Mouse (Mus musculus) embryonic fibroblast, embryonic 13.5 days (primary cell): ENCODE results near the gene Ano5. TPM values are rescaled to one million over a fixed set of nuclear protein-coding genes. Genes with fewer than 3 reads are reported as not detected.
A peak's percentile ranks its signal among the peaks of the same experiment; 100 is the strongest.

ENCODE experiments used
- H3K27ac ChIP-seq: 2 replicates; pipeline ENCODE4 v1.5.1; 2012; ENCODE audit warnings: low read length, control low read depth, inconsistent platforms; ENCODE audit not compliant: insufficient read depth
- H3K4me1 ChIP-seq: 2 replicates; pipeline ENCODE4 v1.6.1; 2011; ENCODE audit warnings: low read length; ENCODE audit not compliant: control insufficient read depth, insufficient read depth
- H3K4me3 ChIP-seq: 2 replicates; pipeline ENCODE4 v1.5.1; 2011; ENCODE audit warnings: mild to moderate bottlenecking, control low read depth, low read length; ENCODE audit not compliant: insufficient read depth
- CTCF ChIP-seq: IDR thresholded peaks from 2 replicates; pipeline ENCODE4 v1.5.1; 2011; ENCODE audit warnings: mild to moderate bottlenecking, control low read depth, low read length, moderate library complexity, borderline replicate concordance; ENCODE audit not compliant: insufficient read depth
- POLR2A ChIP-seq: IDR thresholded peaks from 2 replicates; pipeline ENCODE4 v1.6.1; 2011; ENCODE audit warnings: low read depth, mild to moderate bottlenecking, control low read depth, low read length, moderate library complexity
- polyA plus RNA-seq: library from polyadenylated mRNA; stranded (reverse); fragments of >200 nt; gene quantifications from 2 replicates; pipeline ENCODE4 v1.2.4, GENCODE M21; 2011; ENCODE audit warnings: low read depth; ENCODE audit not compliant: missing spikeins, insufficient read length

Ano5 gene
- polyA plus RNA-seq, 1 experiment: 2.8 TPM

GRCm38 (mm10) chr7:51618412-51618811 lies 107.6 kb downstream of the Ano5 start:
- peak overlapping the region; percentile 26; the same call in 1 of the 2 replicates for H3K27ac ChIP-seq
- H3K4me1 ChIP-seq: no peaks in the 10 kb centered on the region
- H3K4me3 ChIP-seq: no peak overlapping the region
- TF ChIP-seq POLR2A (no peak), CTCF (no peak)

GRCm38 (mm10) chr7:51619977-51620376 lies 109.1 kb downstream of the Ano5 start:
- Histone ChIP-seq H3K4me3 (no peak overlapping the region), H3K27ac (no peak overlapping the region), H3K4me1 (no peaks in the 10 kb centered on the region)
- no peak for TF ChIP-seq CTCF
- TF ChIP-seq POLR2A: no peak

GRCm38 (mm10) chr7:51621694-51622145 lies 110.9 kb downstream of the Ano5 start, which contains the start of gene Slc17a6:
TSS of gene Slc17a6 (plus strand) at chr7:51622006.
- TF ChIP-seq CTCF (no peak), POLR2A (no peak)
- no peak within 1 kb of the TSS for H3K27ac ChIP-seq
- no peak within 1 kb of the TSS for H3K4me3 ChIP-seq
- no peaks in the 10 kb centered on the region for H3K4me1 ChIP-seq

DNA sequence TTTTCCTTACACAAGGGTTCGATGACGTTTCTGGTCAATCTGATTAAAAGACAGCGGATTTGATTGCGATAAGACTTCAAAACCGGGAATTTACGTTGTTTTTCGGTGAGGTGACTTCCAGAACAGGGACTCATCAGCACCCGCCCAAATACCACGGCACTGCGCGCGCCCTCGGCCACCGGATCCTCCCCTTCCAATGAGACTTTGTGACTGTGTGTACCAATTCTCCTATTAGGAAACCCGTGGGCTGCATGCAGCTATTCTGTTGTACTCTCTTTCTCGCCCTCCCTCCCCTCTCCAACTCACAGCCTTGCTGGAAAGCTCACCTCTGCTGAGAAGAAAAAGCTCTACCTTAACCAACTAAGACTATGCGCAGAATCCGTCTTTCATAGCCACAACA lies 111.4 kb downstream of the Ano5 start:
- no peak overlapping the region for H3K4me3 ChIP-seq
- H3K27ac ChIP-seq: no peak overlapping the region
- TF ChIP-seq POLR2A (no peak), CTCF (no peak)
- H3K4me1 ChIP-seq: no peaks in the 10 kb centered on the region

GRCm38 (mm10) chr7:51622666-51623065 lies 111.8 kb downstream of the Ano5 start:
- H3K4me3 ChIP-seq: no peak overlapping the region
- no peak overlapping the region for H3K27ac ChIP-seq
- 0 out of 2 replicates have a peak, but pooled peaks cover 4% of the 10 kb centered on the region for H3K4me1 ChIP-seq
- TF ChIP-seq CTCF: no peak
- no peak for TF ChIP-seq POLR2A

DNA sequence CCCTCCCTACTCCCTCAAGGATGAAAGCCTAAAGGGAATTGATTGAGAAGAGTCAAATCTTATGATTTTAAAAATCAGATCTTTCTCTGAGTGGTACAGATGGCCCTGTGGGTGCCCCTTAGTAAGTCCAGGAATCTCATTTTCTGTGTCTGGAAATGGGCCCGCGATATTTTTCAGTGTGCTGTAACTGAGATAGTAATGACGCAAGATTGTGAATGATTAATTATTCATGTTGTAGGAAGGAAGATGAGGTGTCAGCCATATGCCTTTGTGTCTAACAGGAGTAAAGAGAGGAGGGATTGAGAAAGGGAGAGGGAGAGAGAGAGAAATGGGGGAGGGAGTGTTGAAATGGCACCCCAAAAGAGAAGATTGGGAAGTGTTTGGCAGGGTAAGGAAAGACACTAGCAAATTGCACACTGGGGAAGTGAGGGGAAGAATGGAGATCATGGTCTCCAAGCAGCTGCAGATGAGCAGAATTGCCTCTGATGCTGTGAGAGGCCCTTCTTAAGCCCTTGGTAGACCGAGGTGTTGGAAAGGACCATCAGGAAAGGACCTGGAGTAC lies 113.6 kb downstream of the Ano5 start:
- Histone ChIP-seq H3K4me3 (no peak overlapping the region), H3K27ac (no peak overlapping the region), H3K4me1 (0 out of 2 replicates have a peak, but pooled peaks cover 4% of the 10 kb centered on the region)
- no peak for TF ChIP-seq CTCF
- TF ChIP-seq POLR2A: no peak

DNA sequence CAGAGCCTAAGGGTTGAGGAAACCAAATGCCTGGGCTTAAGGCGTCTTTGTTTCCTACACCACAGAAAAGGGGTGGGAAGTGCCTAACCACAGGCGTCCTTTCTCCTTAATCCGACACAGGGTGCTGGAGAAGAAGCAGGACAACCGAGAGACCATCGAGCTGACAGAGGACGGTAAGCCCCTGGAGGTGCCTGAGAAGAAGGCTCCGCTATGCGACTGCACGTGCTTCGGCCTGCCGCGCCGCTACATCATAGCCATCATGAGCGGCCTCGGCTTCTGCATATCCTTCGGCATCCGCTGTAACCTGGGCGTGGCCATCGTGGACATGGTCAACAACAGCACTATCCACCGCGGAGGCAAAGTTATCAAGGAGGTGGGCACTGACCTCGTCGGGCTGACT lies 114.3 kb downstream of the Ano5 start:
- Histone ChIP-seq H3K4me3 (no peak overlapping the region), H3K4me1 (0 out of 2 replicates have a peak, but pooled peaks cover 4% of the 10 kb centered on the region), H3K27ac (no peak overlapping the region)
- TF ChIP-seq POLR2A: no peak
- no peak for TF ChIP-seq CTCF

- 0 out of 2 replicates have a peak, but pooled peaks cover 4% of the 10 kb centered on the region for H3K4me1 ChIP-seq
- H3K27ac ChIP-seq: no peak overlapping the region
- no peak overlapping the region for H3K4me3 ChIP-seq
- TF ChIP-seq POLR2A (no peak), CTCF (no peak)
Observed at GRCm38 (mm10) chr7:51625591-51626255, 114.9 kb downstream of the Ano5 start.

DNA sequence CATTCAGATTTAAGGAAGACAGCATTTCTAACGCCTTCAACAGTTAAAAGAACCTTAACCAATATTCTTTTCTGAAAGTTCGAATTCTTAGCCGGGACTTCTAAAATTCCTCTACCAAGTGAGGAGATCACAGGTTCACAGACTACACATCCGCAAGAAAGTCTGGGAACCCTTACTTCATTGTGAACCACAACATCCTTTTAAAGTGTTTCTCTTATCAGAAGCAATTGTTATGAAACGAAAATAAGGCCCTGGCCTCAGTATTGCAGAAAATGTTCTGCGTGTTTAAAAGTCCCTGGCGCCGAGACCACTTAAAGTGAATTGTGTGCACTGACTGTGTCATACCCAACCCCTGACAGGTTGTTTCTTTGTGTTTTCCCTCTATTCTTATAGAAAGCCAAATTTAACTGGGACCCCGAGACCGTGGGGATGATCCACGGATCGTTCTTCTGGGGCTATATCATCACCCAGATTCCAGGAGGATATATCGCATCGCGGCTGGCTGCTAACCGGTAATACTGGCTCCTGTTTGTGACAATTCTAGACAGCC lies 115.7 kb downstream of the Ano5 start:
- Histone ChIP-seq H3K4me1 (0 out of 2 replicates have a peak, but pooled peaks cover 4% of the 10 kb centered on the region), H3K4me3 (no peak overlapping the region), H3K27ac (no peak overlapping the region)
- TF ChIP-seq POLR2A (no peak), CTCF (no peak)

GRCm38 (mm10) chr7:51627001-51627631 lies 116.3 kb downstream of the Ano5 start:
- Histone ChIP-seq H3K4me3 (no peak overlapping the region), H3K27ac (no peak overlapping the region), H3K4me1 (0 out of 2 replicates have a peak, but pooled peaks cover 4% of the 10 kb centered on the region)
- TF ChIP-seq POLR2A: no peak
- no peak for TF ChIP-seq CTCF

- H3K4me1 ChIP-seq: 0 out of 2 replicates have a peak, but pooled peaks cover 4% of the 10 kb centered on the region
- H3K27ac ChIP-seq: no peak overlapping the region
- TF ChIP-seq CTCF (no peak), POLR2A (no peak)
- no peak overlapping the region for H3K4me3 ChIP-seq
Observed at GRCm38 (mm10) chr7:51627666-51628065, 116.8 kb downstream of the Ano5 start.
